ENCODE assay signal across 8 mouse cellular contexts in genomic region chr5:88674703-88675442, GRCm38 (mm10). TPM values are rescaled to one million over a fixed set of nuclear protein-coding genes. Genes with fewer than 3 reads are reported as not detected.
DNase-seq lines count a peak whose midpoint lies in the region; ATAC-seq and TF ChIP-seq lines count a peak whose summit lies in the region.

No protein-coding gene starts in this region.

- intact Hi-C loops in left cerebral cortex, postnatal 4 days (cut with DNase I): no loop called here

- H3K27ac ChIP-seq in testis, adult 2 months (ENCODE audit: control insufficient read depth, insufficient read depth, low read depth, low read length): peak overlapping the region; percentile 65

- TF ChIP-seq POLR2A in testis, adult 2 months (IDR thresholded peaks at IDR 0.05; ENCODE audit: control insufficient read depth, low read depth, low read length): no peak

- DNase-seq in layer of hippocampus, adult 18-20 months (ENCODE audit: low spot score in 2 of 2): peak; percentile 13 to 36
- no peak for DNase-seq in layer of hippocampus, adult 8-10 months (ENCODE audit: low spot score in 2 of 2)
- peak; percentile 31 for DNase-seq in adrenal gland, postnatal 25 days
- peak; percentile 62 for DNase-seq in heart, postnatal 4 days
- DNase-seq in left cerebral cortex, postnatal 4 days: peak; percentile 23

- H3K27me3 ChIP-seq in testis, adult 2 months (ENCODE audit: control insufficient read depth, insufficient read depth, low read length): no peaks in the 10 kb centered on the region

- TF ChIP-seq CTCF in testis, adult 2 months (IDR thresholded peaks at IDR 0.05; ENCODE audit: control insufficient read depth, insufficient read depth, insufficient replicate concordance, low read depth, low read length): no peak

- no peaks in the 10 kb centered on the region for H3K36me3 ChIP-seq in testis, adult 2 months (ENCODE audit: control insufficient read depth, insufficient read depth, low read length)

- H3K4me3 ChIP-seq in testis, adult 2 months (ENCODE audit: control insufficient read depth, low read depth, low read length): peak overlapping the region; percentile 84

- H3K4me1 ChIP-seq in testis, adult 2 months (ENCODE audit: control insufficient read depth, insufficient read depth, low read length): peaks cover 7% of the 10 kb centered on the region

- ATAC-seq in erythroblast, adult 5-6 weeks (replicated peaks; ENCODE audit: low FRiP score, poor library complexity, severe bottlenecking): peak; percentile 47
- ATAC-seq in megakaryocyte-erythroid progenitor cell, adult 5-6 weeks (replicated peaks; ENCODE audit: low FRiP score, low TSS enrichment, poor library complexity, severe bottlenecking): peak; percentile 69

RNA-seq across cellular contexts. Expression of gene Grsf1, which starts 1.1 kb away (rescaled TPM):
- total RNA-seq in layer of hippocampus, adult 18-20 months (2021): 10 to 100 TPM; 91.8 to 99.3 TPM
- total RNA-seq in layer of hippocampus, adult 8-10 months (2022): 100 to 1,000 TPM in 1 of 4 experiments, 10 to 100 TPM in 3; 90.0 to 103 (median 94.6) TPM
- 134 and 146 TPM in 2 replicates for total RNA-seq in adrenal gland, postnatal 25 days (2021)
- total RNA-seq in erythroblast, adult 5-6 weeks (2015; ENCODE audit: low replicate concordance): 15.9 and 26.3 TPM in 2 replicates
- total RNA-seq in erythroblast, adult 5-6 weeks (2017; ENCODE audit: low replicate concordance): 17.6 and 31.3 TPM in 2 replicates
- 100 to 1,000 TPM; 180 to 186 TPM for total RNA-seq in heart, postnatal 4 days (2021)
- 10 to 100 TPM; 63.4 to 66.7 TPM for total RNA-seq in left cerebral cortex, postnatal 4 days (2021)
- 65.0 and 69.2 TPM in 2 replicates for total RNA-seq in megakaryocyte-erythroid progenitor cell, adult 5-6 weeks (2014; fragmentation: Nextera tagmentation)
- 106 and 108 TPM in 2 replicates for total RNA-seq in megakaryocyte-erythroid progenitor cell, adult 5-6 weeks (2017)
- 30.0 and 31.3 TPM in 2 replicates for polyA plus RNA-seq in testis, adult 2 months (2012; rRNA removed)

RNA-seq across cellular contexts. Expression of gene Mob1b, which starts 45.8 kb away (rescaled TPM):
- total RNA-seq in layer of hippocampus, adult 18-20 months (2021): 10 to 100 TPM; 25.4 to 26.8 TPM
- total RNA-seq in layer of hippocampus, adult 8-10 months (2022): 10 to 100 TPM; 23.3 to 32.6 (median 26.6) TPM
- total RNA-seq in adrenal gland, postnatal 25 days (2021): 39.0 and 43.1 TPM in 2 replicates
- 21.7 and 33.6 TPM in 2 replicates for total RNA-seq in erythroblast, adult 5-6 weeks (2015; ENCODE audit: low replicate concordance)
- 15.7 and 19.4 TPM in 2 replicates for total RNA-seq in erythroblast, adult 5-6 weeks (2017; ENCODE audit: low replicate concordance)
- 10 to 100 TPM; 66.7 to 71.6 TPM for total RNA-seq in heart, postnatal 4 days (2021)
- 10 to 100 TPM; 30.8 to 31.1 TPM for total RNA-seq in left cerebral cortex, postnatal 4 days (2021)
- total RNA-seq in megakaryocyte-erythroid progenitor cell, adult 5-6 weeks (2014; fragmentation: Nextera tagmentation): 31.0 and 39.9 TPM in 2 replicates
- 13.3 and 19.1 TPM in 2 replicates for total RNA-seq in megakaryocyte-erythroid progenitor cell, adult 5-6 weeks (2017)
- polyA plus RNA-seq in testis, adult 2 months (2012; rRNA removed): 3.5 and 4.9 TPM in 2 replicates

Comparison
In these comparisons a context has a peak if more than half of its experiments do, and no peak if none do; other contexts are left out.
1. DNase-seq: peak in layer of hippocampus, adult 18-20 months (2 of 2), adrenal gland, postnatal 25 days (single experiment), heart, postnatal 4 days (single experiment) and left cerebral cortex, postnatal 4 days (single experiment); none in layer of hippocampus, adult 8-10 months (0 of 2).